Mouse (Mus musculus): Measurements from ENCODE around the gene Pan3.
"Not testable (repeated sequence)": the region's sequence is repeated elsewhere in the genome, so short reads cannot be mapped to it uniquely, and the experiment has no call there.

The Pan3 gene

DNA sequence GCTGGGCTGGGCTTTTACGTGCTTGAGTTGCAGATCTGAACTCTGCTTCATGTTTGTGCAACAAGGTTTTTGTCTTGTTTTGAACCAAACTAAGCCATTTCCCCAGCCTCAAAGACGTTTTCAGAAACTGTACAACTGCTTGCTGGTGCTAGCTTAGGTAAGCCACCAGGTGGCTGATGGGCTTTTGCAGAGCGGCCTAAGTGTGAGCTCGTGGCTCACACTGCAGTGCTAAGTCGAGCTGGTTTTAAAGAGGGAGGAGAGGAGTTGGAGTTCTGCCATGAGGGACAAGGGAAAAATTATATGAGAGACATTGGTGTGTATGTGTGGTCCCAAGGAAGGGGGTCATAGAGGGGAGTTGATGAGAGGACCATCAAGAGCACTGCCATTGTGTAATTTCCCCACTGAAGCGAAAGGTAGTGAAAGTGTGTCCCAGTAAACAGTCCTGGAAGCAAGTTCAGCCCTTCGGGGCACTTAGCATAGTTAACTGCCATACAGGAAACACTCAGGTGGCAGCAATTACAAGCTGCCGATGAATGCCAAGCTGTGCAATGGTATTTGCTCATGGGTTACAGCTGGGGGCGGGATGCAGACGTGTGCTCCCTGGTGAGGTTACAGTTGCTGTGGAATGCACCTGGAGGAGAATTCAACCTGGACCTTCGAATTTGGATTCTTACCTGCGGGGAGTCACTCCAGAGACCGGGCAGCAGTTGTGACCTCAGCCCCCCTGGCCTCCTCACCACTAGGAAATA lies 122.1 kb downstream of the Pan3 start:
- no peak for DNase-seq (ENCODE audit: low spot score in 2 of 2)

DNA sequence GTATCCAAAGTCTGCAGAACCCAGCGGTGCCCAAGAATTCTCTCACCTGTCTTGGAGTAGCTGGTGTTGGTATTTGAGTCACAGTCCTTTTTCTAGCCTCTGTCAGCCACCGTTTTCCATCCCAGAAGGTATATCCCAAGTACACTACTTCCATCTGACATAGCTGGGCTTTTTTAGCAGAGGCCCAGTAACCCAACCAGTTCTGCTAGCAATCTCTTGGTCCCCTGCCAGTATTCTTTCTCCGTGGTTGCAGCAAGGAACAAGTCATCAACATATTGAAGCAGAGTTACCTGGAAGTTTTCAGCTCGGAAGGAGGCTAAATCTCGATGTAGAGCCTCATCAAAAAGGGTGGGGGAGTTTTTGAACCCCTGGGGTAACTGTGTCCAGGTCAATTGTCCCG lies 127.7 kb downstream of the Pan3 start:
- DNase-seq (ENCODE audit: low spot score in 2 of 2) = not testable (repeated sequence)

- DNase-seq (ENCODE audit: low spot score in 2 of 2) = no peak
Observed at GRCm38 (mm10) chr5:147563511-147564139, 133.7 kb downstream of the Pan3 start.

DNA sequence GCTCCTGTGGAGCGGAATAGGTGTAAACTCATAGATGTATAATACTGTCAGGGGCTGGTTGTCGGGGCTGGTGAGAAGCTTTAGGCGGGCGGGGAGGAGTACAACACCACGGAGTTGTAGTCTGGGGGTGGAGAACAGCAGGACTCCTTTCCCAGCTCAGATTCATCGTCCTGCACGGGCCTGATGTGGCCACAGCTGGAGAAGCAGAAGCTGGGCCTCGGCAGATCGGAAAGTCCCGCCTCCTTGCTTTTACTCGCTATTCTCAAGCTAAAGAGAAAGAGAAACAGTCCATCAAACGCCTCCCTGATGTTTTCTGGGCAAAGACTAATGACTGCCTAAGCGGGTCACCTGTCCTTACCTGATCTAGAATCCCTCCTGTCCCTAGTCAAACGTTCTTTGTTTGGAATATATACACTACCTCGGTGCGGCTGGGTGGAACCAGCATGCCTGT lies 134.2 kb downstream of the Pan3 start:
- no peak for DNase-seq (ENCODE audit: low spot score in 2 of 2)

GRCm38 (mm10) chr5:147565444-147565843 lies 135.5 kb downstream of the Pan3 start:
- DNase-seq (ENCODE audit: low spot score in 2 of 2) = no peak

GRCm38 (mm10) chr5:147566335-147566734 lies 136.4 kb downstream of the Pan3 start:
- DNase-seq (ENCODE audit: low spot score in 2 of 2) = no peak

DNA sequence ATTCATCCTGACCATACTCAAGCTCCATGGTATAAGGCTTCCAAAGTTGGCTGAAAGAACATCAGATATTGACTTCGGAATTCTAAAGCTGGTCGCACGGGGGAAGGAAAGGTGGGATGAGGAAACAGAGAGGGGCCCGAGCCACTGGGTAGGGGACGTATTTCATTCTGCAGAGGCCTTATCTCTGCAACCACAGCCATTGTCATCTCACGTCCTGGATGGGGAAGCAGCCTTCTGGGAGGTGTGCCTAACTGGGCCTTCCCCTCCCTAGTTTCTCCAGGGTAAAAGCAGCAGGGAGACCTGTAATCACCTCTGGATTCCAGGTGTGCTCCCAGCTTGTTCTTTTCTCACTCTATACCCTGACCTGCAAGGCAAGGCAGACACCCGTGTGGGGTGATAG lies 142.7 kb downstream of the Pan3 start:
- no peak for DNase-seq (ENCODE audit: low spot score in 2 of 2)

GRCm38 (mm10) chr5:147573555-147573954 lies 143.6 kb downstream of the Pan3 start:
- DNase-seq (ENCODE audit: low spot score in 2 of 2) = no peak

DNA sequence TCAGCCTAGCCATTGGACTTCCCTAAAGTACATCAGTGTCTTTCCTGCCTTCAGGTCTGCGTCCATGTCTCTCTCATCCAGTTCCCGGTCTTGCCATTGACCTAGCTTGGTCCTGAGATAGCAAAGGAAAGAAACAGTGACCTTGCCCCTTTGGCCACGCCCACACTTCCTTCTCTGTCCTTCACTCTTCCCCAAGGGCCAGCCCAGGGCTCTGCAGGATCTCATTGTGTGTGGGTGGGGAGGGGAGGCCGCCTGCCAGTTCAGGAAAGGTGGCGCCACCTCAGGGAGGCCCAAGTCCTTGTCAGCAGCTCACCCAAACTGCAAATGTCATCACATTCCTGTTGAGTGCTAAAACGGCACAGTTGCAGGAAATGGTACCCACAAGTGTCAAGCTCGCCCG lies 144.6 kb downstream of the Pan3 start:
- DNase-seq (ENCODE audit: low spot score in 2 of 2) = no peak

DNA sequence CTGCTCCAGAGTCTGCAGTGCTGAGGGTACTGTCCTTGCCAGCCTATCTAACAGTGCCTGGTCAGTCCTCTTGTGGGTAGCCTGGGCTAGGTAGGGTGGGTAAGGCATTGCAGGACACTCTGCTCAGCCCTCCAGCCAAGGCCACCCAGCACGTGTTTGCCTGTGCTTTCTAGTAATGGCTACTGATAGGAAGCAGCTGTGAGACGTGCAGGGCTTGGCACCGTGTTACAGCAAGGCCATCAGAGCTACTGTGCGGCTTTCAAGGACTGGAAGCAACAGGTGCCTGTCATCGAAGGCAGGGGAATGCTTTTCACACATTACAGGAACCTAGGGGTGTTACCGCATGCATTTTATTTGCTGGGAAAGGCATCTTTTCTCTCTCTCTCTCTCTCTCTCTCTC lies 147.0 kb downstream of the Pan3 start:
- no peak for DNase-seq (ENCODE audit: low spot score in 2 of 2)

- no peak for DNase-seq (ENCODE audit: low spot score in 2 of 2)
Observed at GRCm38 (mm10) chr5:147579148-147579547, 149.2 kb downstream of the Pan3 start.

DNA sequence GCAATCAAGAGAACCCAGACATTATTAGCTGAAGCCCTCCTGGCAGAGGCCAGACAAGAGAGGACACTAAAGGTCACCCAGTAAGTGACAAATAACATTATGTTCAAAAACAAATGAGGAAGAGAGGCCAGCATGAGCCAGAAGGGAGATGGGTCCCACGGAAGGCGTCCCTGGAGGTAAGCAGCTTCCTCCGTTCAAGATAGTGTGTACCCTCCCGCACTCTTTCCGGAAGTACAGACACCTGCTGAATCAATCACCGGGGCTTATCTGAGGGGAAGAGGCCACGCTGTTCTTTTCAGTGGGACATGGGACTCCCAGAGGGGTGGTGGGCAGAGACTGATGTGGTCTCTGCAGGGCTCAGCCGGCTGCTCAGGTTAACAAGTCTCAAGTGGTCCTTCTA lies 149.7 kb downstream of the Pan3 start:
- no peak for DNase-seq (ENCODE audit: low spot score in 2 of 2)

DNA sequence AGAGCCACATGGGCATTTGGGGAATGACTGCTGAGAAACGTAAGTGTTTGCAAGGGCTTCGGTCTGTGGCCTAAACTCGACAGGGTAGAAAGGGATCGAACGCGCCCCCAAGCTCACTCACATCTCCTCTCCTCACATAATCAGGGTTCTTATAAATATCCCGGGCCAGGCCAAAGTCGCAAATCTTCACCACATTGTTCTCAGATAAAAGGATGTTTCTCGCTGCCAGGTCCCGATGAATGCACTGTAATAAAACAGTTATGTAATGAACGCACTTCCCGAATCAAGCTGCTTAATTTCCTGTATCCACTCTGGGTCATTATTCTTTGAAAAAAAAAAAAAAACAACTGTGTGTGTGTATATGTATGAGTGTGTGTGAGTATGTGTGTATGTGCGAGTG lies 150.2 kb downstream of the Pan3 start:
- no peak for DNase-seq (ENCODE audit: low spot score in 2 of 2)

DNA sequence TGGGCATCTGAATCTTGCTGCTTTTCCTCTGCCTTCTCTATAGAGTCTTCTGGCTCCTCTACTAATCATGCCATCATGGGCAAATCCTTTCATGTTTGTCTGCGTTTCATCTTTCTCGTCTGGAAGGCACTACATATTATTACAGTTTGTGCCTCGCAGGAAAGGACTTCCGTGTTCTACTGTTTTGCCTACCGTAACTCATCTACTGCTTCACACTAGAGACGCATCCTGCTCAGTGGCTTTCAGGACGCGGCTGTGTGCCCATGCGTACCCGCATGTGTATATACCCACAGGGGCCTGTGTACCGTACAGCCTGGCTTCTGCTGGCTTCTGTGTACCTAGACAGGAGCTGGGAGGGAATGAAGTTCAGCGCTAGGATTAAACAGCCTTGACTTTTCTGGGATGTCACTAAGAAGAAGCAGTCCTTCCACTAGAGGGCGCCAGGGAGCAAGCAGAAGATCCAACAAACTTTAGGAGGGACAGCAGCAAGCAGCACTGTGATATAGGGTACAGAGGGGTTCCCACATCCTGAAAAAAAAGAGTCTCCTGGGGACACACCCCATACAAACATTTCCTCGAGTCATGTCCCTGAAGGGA lies 153.8 kb downstream of the Pan3 start:
- peak; percentile 60 to 82 for DNase-seq (ENCODE audit: low spot score in 2 of 2)

- no peak for DNase-seq (ENCODE audit: low spot score in 2 of 2)
Observed at GRCm38 (mm10) chr5:147584648-147585047, 154.7 kb downstream of the Pan3 start.

DNA sequence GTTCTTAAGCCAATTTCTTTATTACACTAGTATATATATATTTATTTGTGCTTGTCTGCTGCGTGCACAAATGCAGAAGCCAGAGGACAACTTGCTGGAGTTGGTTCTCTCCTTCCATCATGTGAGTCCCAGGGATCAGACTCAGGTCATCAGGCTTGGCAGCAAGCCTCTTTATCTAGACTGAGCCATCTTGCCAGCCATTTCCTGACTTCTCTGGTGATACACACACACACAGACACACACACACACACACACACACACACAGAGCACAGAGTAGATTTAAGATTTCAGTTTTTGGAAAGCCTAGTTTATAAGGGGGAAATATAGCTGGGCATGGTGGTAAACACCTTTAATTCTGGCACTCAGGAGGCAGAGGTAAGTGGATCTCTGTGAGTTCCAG lies 155.1 kb downstream of the Pan3 start:
- no peak for DNase-seq (ENCODE audit: low spot score in 2 of 2)

GRCm38 (mm10) chr5:147589814-147590213 lies 159.9 kb downstream of the Pan3 start:
- DNase-seq (ENCODE audit: low spot score in 2 of 2) = no peak

- DNase-seq (ENCODE audit: low spot score in 2 of 2) = peak in 1 of 2 experiments; percentile 62
Observed at GRCm38 (mm10) chr5:147597825-147598224, 167.9 kb downstream of the Pan3 start.

Data from cerebellum, postnatal 4 days (tissue).